Comparison of ENCODE assay signal across 9 mouse cellular contexts in the genomic region with DNA sequence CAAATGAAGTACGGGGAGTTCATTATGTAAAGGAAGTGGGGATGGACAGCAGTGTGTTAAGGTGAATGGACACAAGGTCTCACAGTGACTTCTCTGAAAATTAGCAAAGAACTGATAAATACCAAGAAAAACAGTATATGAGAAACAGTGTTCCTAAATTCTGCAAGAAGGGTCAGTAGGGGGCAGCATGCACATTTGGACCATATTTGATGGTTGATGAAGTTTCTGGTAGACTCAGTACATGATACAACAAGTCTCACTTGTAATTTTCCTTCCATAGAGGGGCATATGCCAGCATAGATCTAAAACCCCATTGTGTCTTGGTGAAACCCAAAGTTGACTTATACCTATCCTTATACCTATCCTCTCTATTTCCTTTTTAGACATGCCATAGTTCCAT.
DNase-seq lines count a peak whose midpoint lies in the region; ATAC-seq lines count a peak whose summit lies in the region.
"Had no signal": no experiment of that assay in that cellular context is flagged by ENCODE, and none has a peak within 500 bp of the region (broad histone marks: within the 10 kb centered on the region; RNA-seq: fewer than 3 reads in every experiment).

No protein-coding gene starts in this region.

- no peak overlapping the region for H3K4me3 ChIP-seq in embryonic facial prominence, embryonic 10.5 days
- H3K4me3 ChIP-seq: heart, embryonic 13.5 days had no signal

- H3K9me3 ChIP-seq in embryonic facial prominence, embryonic 10.5 days = no peaks in the 10 kb centered on the region
- H3K9me3 ChIP-seq: heart, embryonic 13.5 days had no signal

- WGBS in embryonic facial prominence, embryonic 10.5 days = 83% methylated on average over 1 of the region's 1 CpGs

- H3K27ac ChIP-seq in embryonic facial prominence, embryonic 10.5 days (replicated peaks) = no peak overlapping the region
- H3K27ac ChIP-seq: heart, embryonic 13.5 days had no signal

- H3K4me1 ChIP-seq in embryonic facial prominence, embryonic 10.5 days = no peaks in the 10 kb centered on the region
- H3K4me1 ChIP-seq: heart, embryonic 13.5 days had no signal

- H3K36me3 ChIP-seq in embryonic facial prominence, embryonic 10.5 days (replicated peaks) = no peaks in the 10 kb centered on the region
- H3K36me3 ChIP-seq: heart, embryonic 13.5 days had no signal

- H3K27me3 ChIP-seq in embryonic facial prominence, embryonic 10.5 days (replicated peaks; ENCODE audit: low read depth, poor library complexity, severe bottlenecking) = no peaks in the 10 kb centered on the region
- H3K27me3 ChIP-seq: heart, embryonic 13.5 days had no signal

- intact Hi-C loops in heart, postnatal 10 days (cut with DNase I) = no loop called here

- DNase-seq in heart, postnatal 10 days = peak; percentile 9 to 29
- DNase-seq in heart, adult 11 months = no peak
- DNase-seq in testis, postnatal 10 days (ENCODE audit: low spot score) = peak; percentile 45
- no peak for DNase-seq in testis, postnatal 14 days (ENCODE audit: low spot score)
- peak; percentile 23 for DNase-seq in embryonic facial prominence, embryonic 10.5 days (ENCODE audit: low spot score)
- peak; percentile 76 for DNase-seq in retina, embryonic 14.5 days (ENCODE audit: low spot score)
- DNase-seq in B cell, adult 2 months = no peak

- no peak for ATAC-seq in megakaryocyte progenitor cell, adult 5-6 weeks (replicated peaks; ENCODE audit: poor library complexity)

Comparison
In these comparisons a context has a peak if more than half of its experiments do, and no peak if none do; other contexts are left out.
1. DNase-seq: peak in heart, postnatal 10 days (2 of 2), testis, postnatal 10 days (single experiment), embryonic facial prominence, embryonic 10.5 days (single experiment) and retina, embryonic 14.5 days (single experiment); none in heart, adult 11 months (single experiment), testis, postnatal 14 days (single experiment) and B cell, adult 2 months (0 of 2).